Mouse (Mus musculus): ENCODE measurements around the gene Vnn1. TPM values are rescaled to one million over a fixed set of nuclear protein-coding genes. Genes with fewer than 3 reads are reported as not detected.

The Vnn1 gene
- polyA plus RNA-seq, 1 experiment, result not detected

GRCm38 (mm10) chr10:23901119-23901518 is 6.6 kb downstream of the Vnn1 start:
- Histone ChIP-seq H3K4me3 (ENCODE audit: insufficient read depth, low read length) (no peak overlapping the region), H3K27ac (ENCODE audit: insufficient read depth, low read depth, low read length) (no peak overlapping the region), H3K4me1 (ENCODE audit: control insufficient read depth, insufficient read depth, low read length) (no peaks in the 10 kb centered on the region)
- no peak for TF ChIP-seq POLR2A (IDR thresholded peaks at IDR 0.05; ENCODE audit: borderline replicate concordance, low read depth, low read length)
- TF ChIP-seq CTCF (IDR thresholded peaks at IDR 0.05; ENCODE audit: low read depth, low read length), result no peak

GRCm38 (mm10) chr10:23905661-23906060 is 11.2 kb downstream of the Vnn1 start:
- Histone ChIP-seq H3K4me3 (ENCODE audit: insufficient read depth, low read length) (no peak overlapping the region), H3K4me1 (ENCODE audit: control insufficient read depth, insufficient read depth, low read length) (no peaks in the 10 kb centered on the region), H3K27ac (ENCODE audit: insufficient read depth, low read depth, low read length) (no peak overlapping the region)
- TF ChIP-seq POLR2A (IDR thresholded peaks at IDR 0.05; ENCODE audit: borderline replicate concordance, low read depth, low read length) (no peak), CTCF (IDR thresholded peaks at IDR 0.05; ENCODE audit: low read depth, low read length) (no peak)

GRCm38 (mm10) chr10:23920056-23920455 is 25.6 kb downstream of the Vnn1 start, which contains the start of gene Taar1:
Taar1 (plus strand) TSS chr10:23920356.
- TF ChIP-seq CTCF (IDR thresholded peaks at IDR 0.05; ENCODE audit: low read depth, low read length), result no peak
- TF ChIP-seq POLR2A (IDR thresholded peaks at IDR 0.05; ENCODE audit: borderline replicate concordance, low read depth, low read length), result no peak
- H3K27ac ChIP-seq (ENCODE audit: insufficient read depth, low read depth, low read length), result no peak within 1 kb of the TSS
- no peak within 1 kb of the TSS for H3K4me3 ChIP-seq (ENCODE audit: insufficient read depth, low read length)
- H3K4me1 ChIP-seq (ENCODE audit: control insufficient read depth, insufficient read depth, low read length), result no peaks in the 10 kb centered on the region

DNA sequence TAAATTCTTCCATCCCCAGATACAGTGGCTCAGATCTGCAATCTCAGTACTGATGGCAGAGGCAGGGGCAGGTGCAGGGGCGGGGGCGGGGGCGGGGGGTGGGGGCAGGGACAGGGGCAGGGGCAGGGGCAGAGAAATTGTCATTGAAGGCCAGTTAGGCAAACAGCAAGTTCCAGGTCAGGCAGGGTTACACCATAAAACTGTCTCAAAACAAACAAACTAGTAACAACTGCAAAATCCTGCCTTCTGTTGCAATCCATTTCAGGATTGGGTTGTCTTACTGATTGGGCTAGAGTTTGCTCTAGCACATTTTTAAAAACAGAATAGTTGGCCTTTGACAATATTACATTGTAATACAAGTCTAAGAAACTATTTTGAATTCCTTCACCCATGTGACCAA is 28.0 kb downstream of the Vnn1 start:
- TF ChIP-seq POLR2A (IDR thresholded peaks at IDR 0.05; ENCODE audit: borderline replicate concordance, low read depth, low read length) (no peak), CTCF (IDR thresholded peaks at IDR 0.05; ENCODE audit: low read depth, low read length) (no peak)
- Histone ChIP-seq H3K27ac (ENCODE audit: insufficient read depth, low read depth, low read length) (no peak overlapping the region), H3K4me3 (ENCODE audit: insufficient read depth, low read length) (no peak overlapping the region), H3K4me1 (ENCODE audit: control insufficient read depth, insufficient read depth, low read length) (no peaks in the 10 kb centered on the region)

GRCm38 (mm10) chr10:23923941-23924340 is 29.5 kb downstream of the Vnn1 start:
- H3K4me3 ChIP-seq (ENCODE audit: insufficient read depth, low read length), result no peak overlapping the region
- TF ChIP-seq CTCF (IDR thresholded peaks at IDR 0.05; ENCODE audit: low read depth, low read length), result no peak
- TF ChIP-seq POLR2A (IDR thresholded peaks at IDR 0.05; ENCODE audit: borderline replicate concordance, low read depth, low read length), result no peak
- no peak overlapping the region for H3K27ac ChIP-seq (ENCODE audit: insufficient read depth, low read depth, low read length)
- no peaks in the 10 kb centered on the region for H3K4me1 ChIP-seq (ENCODE audit: control insufficient read depth, insufficient read depth, low read length)

- no peak for TF ChIP-seq POLR2A (IDR thresholded peaks at IDR 0.05; ENCODE audit: borderline replicate concordance, low read depth, low read length)
- TF ChIP-seq CTCF (IDR thresholded peaks at IDR 0.05; ENCODE audit: low read depth, low read length), result no peak
- no peak overlapping the region for H3K27ac ChIP-seq (ENCODE audit: insufficient read depth, low read depth, low read length)
Observed at GRCm38 (mm10) chr10:23937613-23938012, 43.1 kb downstream of the Vnn1 start.

GRCm38 (mm10) chr10:23938312-23938711 is 43.8 kb downstream of the Vnn1 start, which contains the start of gene Taar2:
Taar2 (plus strand) TSS chr10:23938572.
- Histone ChIP-seq H3K4me3 (ENCODE audit: insufficient read depth, low read length) (no peak within 1 kb of the TSS), H3K27ac (ENCODE audit: insufficient read depth, low read depth, low read length) (no peak within 1 kb of the TSS), H3K4me1 (ENCODE audit: control insufficient read depth, insufficient read depth, low read length) (no peaks in the 10 kb centered on the region)
- TF ChIP-seq CTCF (IDR thresholded peaks at IDR 0.05; ENCODE audit: low read depth, low read length), result no peak
- no peak for TF ChIP-seq POLR2A (IDR thresholded peaks at IDR 0.05; ENCODE audit: borderline replicate concordance, low read depth, low read length)

More at GRCm38 (mm10) chr10:23937613-23938012, 43.1 kb downstream of the Vnn1 start:
- no peak overlapping the region for H3K4me3 ChIP-seq (ENCODE audit: insufficient read depth, low read length)
- H3K4me1 ChIP-seq (ENCODE audit: control insufficient read depth, insufficient read depth, low read length), result no peaks in the 10 kb centered on the region

- 0 out of 2 replicates have a peak, but pooled peaks cover 3% of the 10 kb centered on the region for H3K4me1 ChIP-seq (ENCODE audit: control insufficient read depth, insufficient read depth, low read length)
- H3K27ac ChIP-seq (ENCODE audit: insufficient read depth, low read depth, low read length), result no peak overlapping the region
- TF ChIP-seq POLR2A (IDR thresholded peaks at IDR 0.05; ENCODE audit: borderline replicate concordance, low read depth, low read length) (no peak), CTCF (IDR thresholded peaks at IDR 0.05; ENCODE audit: low read depth, low read length) (peak; percentile 49; the same call in 1 of the 2 replicates)
- H3K4me3 ChIP-seq (ENCODE audit: insufficient read depth, low read length), result no peak overlapping the region
Observed at GRCm38 (mm10) chr10:23942465-23942864, 48.0 kb downstream of the Vnn1 start.

DNA sequence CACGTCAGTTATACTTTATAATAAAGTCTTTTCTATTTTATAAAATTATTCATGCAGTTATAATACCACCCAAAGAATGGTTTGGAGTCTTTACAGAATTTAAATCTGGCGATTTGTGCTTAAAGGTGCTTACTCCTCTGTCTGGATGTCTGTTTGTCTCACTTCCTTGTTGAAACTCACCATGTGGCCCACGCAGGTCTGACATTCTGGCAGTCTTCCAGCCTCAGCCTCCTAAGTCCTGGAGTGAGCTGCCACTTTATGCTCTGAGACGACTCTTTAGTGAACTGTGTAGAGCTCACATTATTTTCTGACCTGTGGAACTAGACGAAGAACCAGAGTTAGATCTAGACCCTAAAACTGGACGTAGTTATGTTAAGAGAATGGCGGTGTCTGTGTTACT is 53.5 kb downstream of the Vnn1 start:
- Histone ChIP-seq H3K4me1 (ENCODE audit: control insufficient read depth, insufficient read depth, low read length) (peaks cover 5% of the 10 kb centered on the region), H3K4me3 (ENCODE audit: insufficient read depth, low read length) (no peak overlapping the region), H3K27ac (ENCODE audit: insufficient read depth, low read depth, low read length) (no peak overlapping the region)
- no peak for TF ChIP-seq POLR2A (IDR thresholded peaks at IDR 0.05; ENCODE audit: borderline replicate concordance, low read depth, low read length)
- no peak for TF ChIP-seq CTCF (IDR thresholded peaks at IDR 0.05; ENCODE audit: low read depth, low read length)

- H3K27ac ChIP-seq (ENCODE audit: insufficient read depth, low read depth, low read length), result no peak within 1 kb of the TSS
- no peak for TF ChIP-seq POLR2A (IDR thresholded peaks at IDR 0.05; ENCODE audit: borderline replicate concordance, low read depth, low read length)
- no peak for TF ChIP-seq CTCF (IDR thresholded peaks at IDR 0.05; ENCODE audit: low read depth, low read length)
- H3K4me1 ChIP-seq (ENCODE audit: control insufficient read depth, insufficient read depth, low read length), result peaks cover 5% of the 10 kb centered on the region
- no peak within 1 kb of the TSS for H3K4me3 ChIP-seq (ENCODE audit: insufficient read depth, low read length)
Observed at GRCm38 (mm10) chr10:23949508-23950005, 55.1 kb downstream of the Vnn1 start, which contains the start of gene Taar3. Taar3 (plus strand) TSS chr10:23949558.

Measured in bone marrow macrophage, adult 2 months (primary cell).